Mouse (Mus musculus): ENCODE data around the gene Zfp296. TPM values are rescaled to one million over a fixed set of nuclear protein-coding genes. Genes with fewer than 3 reads are reported as not detected.

Gene Zfp296
- polyA plus RNA-seq (2015; fragmentation: Nextera tagmentation; extraction: Ambion mirVana), result 0.33 TPM in 1 of 2 replicates, not detected in the other

GRCm38 (mm10) chr7:19577141-19577852 lies at the start of gene Zfp296, which contains the start of gene Gemin7:
TSS of gene Zfp296 (plus strand) at chr7:19577287.
TSS of gene Gemin7 (minus strand) at chr7:19577595.

GRCm38 (mm10) chr7:19562643-19563410 lies 14.3 kb upstream of the Zfp296 start, which contains the start of gene Ppp1r37:
TSS of gene Ppp1r37 (minus strand) at chr7:19563076.

GRCm38 (mm10) chr7:19603849-19604605 lies 26.9 kb downstream of the Zfp296 start, which contains the start of gene Clasrp:
TSS of gene Clasrp (minus strand) at chr7:19604486.

GRCm38 (mm10) chr7:19629361-19629734 lies 52.3 kb downstream of the Zfp296 start, which contains the start of gene Relb:
TSS of gene Relb (minus strand) at chr7:19629438.

Other genes starting within 250 kb of the Zfp296 start
- 47.3 and 52.6 TPM in 2 replicates for gene Ercc1, start 232.5 kb upstream of the Zfp296 start, polyA plus RNA-seq (2015; fragmentation: Nextera tagmentation; extraction: Ambion mirVana)
- gene Cd3eap, start 217.8 kb upstream of the Zfp296 start, polyA plus RNA-seq (2015; fragmentation: Nextera tagmentation; extraction: Ambion mirVana), result 11.2 and 13.6 TPM in 2 replicates
- 2.7 and 2.9 TPM in 2 replicates for gene Ppp1r13l, start 217.5 kb upstream of the Zfp296 start, polyA plus RNA-seq (2015; fragmentation: Nextera tagmentation; extraction: Ambion mirVana)
- gene Ercc2, start 195.3 kb upstream of the Zfp296 start, polyA plus RNA-seq (2015; fragmentation: Nextera tagmentation; extraction: Ambion mirVana), result 4.0 and 8.3 TPM in 2 replicates
- gene Klc3, start 173.2 kb upstream of the Zfp296 start, polyA plus RNA-seq (2015; fragmentation: Nextera tagmentation; extraction: Ambion mirVana), result 2.5 and 2.6 TPM in 2 replicates
- 10.6 and 33.2 TPM in 2 replicates for gene Ckm, start 172.5 kb upstream of the Zfp296 start, polyA plus RNA-seq (2015; fragmentation: Nextera tagmentation; extraction: Ambion mirVana)
- gene Mark4, start 118.5 kb upstream of the Zfp296 start, polyA plus RNA-seq (2015; fragmentation: Nextera tagmentation; extraction: Ambion mirVana), result 8.1 and 10.4 TPM in 2 replicates
- gene Exoc3l2, start 114.0 kb upstream of the Zfp296 start, polyA plus RNA-seq (2015; fragmentation: Nextera tagmentation; extraction: Ambion mirVana), result 2.6 and 5.1 TPM in 2 replicates
- 4.9 and 6.2 TPM in 2 replicates for gene Bloc1s3, start 68.9 kb upstream of the Zfp296 start, polyA plus RNA-seq (2015; fragmentation: Nextera tagmentation; extraction: Ambion mirVana)
- 129 and 139 TPM in 2 replicates for gene Trappc6a, start 68.9 kb upstream of the Zfp296 start, polyA plus RNA-seq (2015; fragmentation: Nextera tagmentation; extraction: Ambion mirVana)
- gene Nkpd1, start 59.4 kb upstream of the Zfp296 start, polyA plus RNA-seq (2015; fragmentation: Nextera tagmentation; extraction: Ambion mirVana), result 0.06 TPM in 1 of 2 replicates, not detected in the other
- 19.5 and 22.1 TPM in 2 replicates for gene Ppp1r37, start 14.2 kb upstream of the Zfp296 start, polyA plus RNA-seq (2015; fragmentation: Nextera tagmentation; extraction: Ambion mirVana)
- 154 and 169 TPM in 2 replicates for gene Gemin7, start 308 bp downstream of the Zfp296 start, polyA plus RNA-seq (2015; fragmentation: Nextera tagmentation; extraction: Ambion mirVana)
- gene Clasrp, start 27.2 kb downstream of the Zfp296 start, polyA plus RNA-seq (2015; fragmentation: Nextera tagmentation; extraction: Ambion mirVana), result 22.1 and 32.9 TPM in 2 replicates
- 14.3 and 18.7 TPM in 2 replicates for gene Relb, start 52.2 kb downstream of the Zfp296 start, polyA plus RNA-seq (2015; fragmentation: Nextera tagmentation; extraction: Ambion mirVana)
- gene Clptm1, start 87.7 kb downstream of the Zfp296 start, polyA plus RNA-seq (2015; fragmentation: Nextera tagmentation; extraction: Ambion mirVana), result 76.8 and 122 TPM in 2 replicates
- gene Apoc2, start 100.7 kb downstream of the Zfp296 start, polyA plus RNA-seq (2015; fragmentation: Nextera tagmentation; extraction: Ambion mirVana), result 46.6 and 129 TPM in 2 replicates
- gene Gm44805, start 104.1 kb downstream of the Zfp296 start, polyA plus RNA-seq (2015; fragmentation: Nextera tagmentation; extraction: Ambion mirVana), result 21.0 and 40.0 TPM in 2 replicates
- 243 and 317 TPM in 2 replicates for gene Apoc4, start 104.2 kb downstream of the Zfp296 start, polyA plus RNA-seq (2015; fragmentation: Nextera tagmentation; extraction: Ambion mirVana)
- 259 and 269 TPM in 2 replicates for gene Apoc1, start 115.4 kb downstream of the Zfp296 start, polyA plus RNA-seq (2015; fragmentation: Nextera tagmentation; extraction: Ambion mirVana)
- gene Apoe, start 121.9 kb downstream of the Zfp296 start, polyA plus RNA-seq (2015; fragmentation: Nextera tagmentation; extraction: Ambion mirVana), result 1,447 and 1,846 TPM in 2 replicates
- gene Tomm40, start 138.2 kb downstream of the Zfp296 start, polyA plus RNA-seq (2015; fragmentation: Nextera tagmentation; extraction: Ambion mirVana), result 70.2 and 118 TPM in 2 replicates
- gene Nectin2, start 173.2 kb downstream of the Zfp296 start, polyA plus RNA-seq (2015; fragmentation: Nextera tagmentation; extraction: Ambion mirVana), result 53.2 and 64.0 TPM in 2 replicates
- 57.6 and 58.9 TPM in 2 replicates for gene Bcam, start 193.7 kb downstream of the Zfp296 start, polyA plus RNA-seq (2015; fragmentation: Nextera tagmentation; extraction: Ambion mirVana)
- gene Cblc, start 219.5 kb downstream of the Zfp296 start, polyA plus RNA-seq (2015; fragmentation: Nextera tagmentation; extraction: Ambion mirVana), result 0.65 and 1.3 TPM in 2 replicates
- 4.0 and 5.9 TPM in 2 replicates for gene Bcl3, start 245.5 kb downstream of the Zfp296 start, polyA plus RNA-seq (2015; fragmentation: Nextera tagmentation; extraction: Ambion mirVana)